Mouse (Mus musculus): ENCODE data around the gene Pdik1l.

DNA sequence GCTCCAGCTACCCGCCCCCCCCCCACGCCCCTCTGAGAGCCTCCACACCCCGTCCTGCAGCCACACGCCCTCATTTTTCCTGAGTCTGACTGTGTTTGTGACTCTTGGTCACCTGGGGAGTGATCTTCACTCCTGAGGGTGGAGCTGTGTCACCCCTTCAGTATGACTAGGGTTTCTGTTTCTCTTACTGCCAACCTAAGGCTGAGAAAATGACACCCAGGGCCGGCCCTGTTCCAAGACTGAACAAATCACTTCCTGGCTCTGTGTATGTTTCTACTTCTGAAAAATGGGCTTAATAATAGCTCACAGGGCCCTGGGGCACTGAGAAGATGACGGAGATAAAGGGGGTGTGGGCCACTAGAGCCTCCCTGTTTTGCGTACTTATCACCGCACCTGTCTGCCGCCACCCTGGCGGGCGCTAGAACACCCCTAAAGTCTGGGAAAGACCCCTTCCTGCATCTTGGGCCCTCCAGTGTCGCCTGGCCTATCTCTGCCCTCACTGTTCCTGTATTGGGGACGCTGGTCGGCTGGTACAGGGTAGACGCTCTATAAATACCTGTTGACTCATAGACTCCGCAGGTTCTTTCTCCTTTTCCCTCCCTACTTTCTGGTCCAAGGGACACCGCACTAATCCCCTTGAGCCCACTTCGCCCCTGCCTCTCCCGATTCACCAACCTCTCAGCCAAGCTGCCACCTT, 50.0 kb downstream of the Pdik1l start:
- TF ChIP-seq POLR2A (IDR thresholded peaks at IDR 0.05; ENCODE audit: insufficient read depth, low read depth, low read length) (no peak), CTCF (IDR thresholded peaks at IDR 0.05; ENCODE audit: insufficient read depth, low read depth, low read length) (no peak)
